Mouse (Mus musculus) heart, embryonic 10.5 days (tissue): ENCODE data around the gene 3830406C13Rik. TPM values are rescaled to one million over a fixed set of nuclear protein-coding genes. Genes with fewer than 3 reads are reported as not detected.

Experiments
- DNase-seq: peaks from one replicate; pipeline ENCODE4 v3.0.0-alpha.2; 2017; ENCODE audit warnings: low spot score
- H3K27ac ChIP-seq: fragments of 300-500 bp; sonication (generic); 2 replicates; pipeline ENCODE4 v1.5.1; 2016; ENCODE audit warnings: mild to moderate bottlenecking
- H3K27me3 ChIP-seq: fragments of 300-500 bp; sonication (generic); 2 replicates; pipeline ENCODE4 v1.6.1; 2016; ENCODE audit warnings: mild to moderate bottlenecking; ENCODE audit not compliant: poor library complexity, insufficient read depth, severe bottlenecking
- H3K36me3 ChIP-seq: fragments of 300-500 bp; sonication (generic); 2 replicates; pipeline ENCODE4 v1.6.1; 2016; ENCODE audit warnings: mild to moderate bottlenecking, moderate library complexity
- H3K4me1 ChIP-seq: fragments of 300-500 bp; sonication (generic); 2 replicates; pipeline ENCODE4 v1.6.1; 2016; ENCODE audit warnings: mild to moderate bottlenecking
- H3K4me3 ChIP-seq: fragments of 300-500 bp; sonication (generic); 2 replicates; pipeline ENCODE4 v1.5.1; 2016; ENCODE audit warnings: mild to moderate bottlenecking, moderate library complexity
- H3K9me3 ChIP-seq: fragments of 300-500 bp; sonication (generic); 2 replicates; pipeline ENCODE4 v1.6.1; 2016; ENCODE audit warnings: mild to moderate bottlenecking, moderate library complexity
- WGBS: fragments of 180-500 bp; shearing (Covaris S2); methylation state at CpG from one replicate; pipeline ENCODE4 v1.1.7; 2016; 5-methylcytosine and 5-hydroxymethylcytosine counted together
- polyA plus RNA-seq: library from polyadenylated mRNA; unstranded; fragments of >200 nt; fragmentation: Nextera tagmentation; extraction: Ambion mirVana; gene quantifications from 2 replicates; pipeline ENCODE4 v1.2.1, GENCODE M21; 2016

3830406C13Rik gene
- polyA plus RNA-seq, 1 experiment from 2014 or later = 21.9 TPM

- peak; percentile 68 for DNase-seq
- no peak overlapping the region for H3K4me3 ChIP-seq
- peaks cover 12% of the 10 kb centered on the region; the same call in 1 of the 2 replicates for H3K4me1 ChIP-seq
- WGBS = 7% methylated on average over 8 of the region's 8 CpGs
- peaks cover 95% of the 10 kb centered on the region for H3K27me3 ChIP-seq
- no peaks in the 10 kb centered on the region for H3K9me3 ChIP-seq
- H3K27ac ChIP-seq = no peak overlapping the region
- no peaks in the 10 kb centered on the region for H3K36me3 ChIP-seq
These were observed 53.5 kb downstream of the 3830406C13Rik start for GRCm38 (mm10) chr14:12337421-12337997.

DNA sequence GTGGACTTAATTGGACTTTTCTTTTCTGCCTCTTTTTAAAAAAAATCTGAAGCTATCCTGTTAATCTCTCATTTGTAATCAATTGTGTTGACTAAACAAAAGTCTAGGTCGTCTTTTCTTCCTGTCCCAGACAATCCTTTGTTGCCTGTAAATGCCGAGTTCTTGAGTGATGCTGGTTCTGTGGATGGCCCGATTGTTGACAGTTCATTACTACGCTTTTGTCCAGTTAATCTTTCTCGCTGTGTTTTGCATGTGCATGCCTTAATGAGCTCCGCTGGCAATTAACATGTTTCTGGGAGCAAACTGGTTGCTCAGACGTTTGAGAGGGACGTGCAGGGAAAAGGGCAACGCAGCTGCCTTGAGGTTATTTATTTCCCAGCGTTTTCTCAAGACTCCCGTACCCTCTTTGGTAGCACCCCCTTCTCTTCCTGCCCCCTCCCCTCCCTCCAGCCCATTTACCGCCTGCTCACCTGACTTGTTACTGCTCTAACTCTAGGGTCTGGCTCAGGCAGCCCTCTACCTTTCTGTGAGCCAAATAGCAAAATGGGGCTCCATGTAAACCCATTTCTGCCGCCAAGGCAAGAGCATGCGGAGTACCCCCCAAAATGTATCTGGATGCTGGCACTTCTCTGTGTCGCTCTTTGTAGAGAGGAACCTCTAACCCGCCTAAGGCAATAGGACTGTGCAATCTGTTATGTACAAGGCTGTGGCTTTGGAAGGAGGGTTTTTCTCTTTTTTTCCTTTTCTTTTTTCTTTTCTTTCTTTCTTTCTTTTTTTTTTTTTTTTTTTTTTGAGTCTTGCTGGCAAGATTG lies 54.2 kb downstream of the 3830406C13Rik start:
- Histone ChIP-seq H3K4me1 (peaks cover 12% of the 10 kb centered on the region; the same call in 1 of the 2 replicates), H3K9me3 (no peaks in the 10 kb centered on the region), H3K4me3 (no peak overlapping the region), H3K36me3 (no peaks in the 10 kb centered on the region), H3K27me3 (peaks cover 98% of the 10 kb centered on the region), H3K27ac (no peak overlapping the region)
- DNase-seq = peak; percentile 57
- 3% methylated on average over 16 of the region's 16 CpGs for WGBS

GRCm38 (mm10) chr14:12338811-12339565 lies 55.0 kb downstream of the 3830406C13Rik start:
- 2% methylated on average over 10 of the region's 10 CpGs for WGBS
- peak; percentile 61 for DNase-seq
- Histone ChIP-seq H3K27me3 (peaks cover 99% of the 10 kb centered on the region), H3K4me3 (no peak overlapping the region), H3K27ac (no peak overlapping the region), H3K36me3 (no peaks in the 10 kb centered on the region), H3K4me1 (peaks cover 12% of the 10 kb centered on the region; the same call in 1 of the 2 replicates), H3K9me3 (no peaks in the 10 kb centered on the region)

DNA sequence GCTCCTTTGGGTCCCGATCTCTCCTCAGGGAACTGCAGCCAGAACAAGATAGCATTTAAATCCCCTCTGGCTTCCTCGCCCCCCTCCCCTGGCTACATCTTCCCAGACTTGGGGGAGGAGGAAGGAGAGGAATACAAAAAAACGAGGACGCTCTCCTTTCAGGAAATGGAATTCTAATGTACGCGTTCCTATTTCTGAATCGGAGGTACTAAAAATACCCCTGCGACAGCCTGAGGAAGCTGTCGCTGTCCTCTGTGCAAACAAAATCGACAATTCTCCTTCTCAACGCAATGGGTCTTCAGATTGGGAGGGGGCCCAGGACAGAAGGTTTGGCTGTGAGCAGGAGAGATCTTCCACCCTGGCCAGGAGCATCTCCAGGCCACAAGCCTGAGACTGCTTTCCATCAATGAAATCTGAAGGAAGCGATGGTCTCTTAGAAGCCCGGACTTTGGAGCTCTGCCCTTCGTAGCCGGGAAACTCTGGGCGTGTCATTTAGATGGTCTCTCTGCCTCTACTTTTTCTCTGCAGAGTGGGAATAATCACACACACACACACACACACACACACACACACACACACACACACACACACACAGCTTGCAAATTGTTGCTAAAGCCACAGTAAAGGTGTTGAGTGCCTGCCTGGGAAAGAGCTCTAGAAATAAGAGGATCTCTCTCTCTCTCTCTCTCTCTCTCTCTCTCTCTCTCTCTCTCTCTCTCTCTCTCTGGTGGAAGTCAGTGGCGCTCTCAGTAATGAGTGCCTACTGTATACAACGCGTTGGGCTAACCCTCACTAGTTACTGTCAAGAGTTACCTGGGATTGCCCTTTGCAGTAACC lies 56.5 kb downstream of the 3830406C13Rik start:
- no peak overlapping the region for H3K27ac ChIP-seq
- H3K4me1 ChIP-seq = peaks cover 23% of the 10 kb centered on the region
- H3K4me3 ChIP-seq = peak overlapping the region; percentile 33; the same call in 1 of the 2 replicates
- no peaks in the 10 kb centered on the region for H3K36me3 ChIP-seq
- H3K27me3 ChIP-seq = peaks cover 99% of the 10 kb centered on the region
- peak; percentile 69 for DNase-seq
- under 1% methylated on average over 19 of the region's 19 CpGs for WGBS
- H3K9me3 ChIP-seq = no peaks in the 10 kb centered on the region

DNA sequence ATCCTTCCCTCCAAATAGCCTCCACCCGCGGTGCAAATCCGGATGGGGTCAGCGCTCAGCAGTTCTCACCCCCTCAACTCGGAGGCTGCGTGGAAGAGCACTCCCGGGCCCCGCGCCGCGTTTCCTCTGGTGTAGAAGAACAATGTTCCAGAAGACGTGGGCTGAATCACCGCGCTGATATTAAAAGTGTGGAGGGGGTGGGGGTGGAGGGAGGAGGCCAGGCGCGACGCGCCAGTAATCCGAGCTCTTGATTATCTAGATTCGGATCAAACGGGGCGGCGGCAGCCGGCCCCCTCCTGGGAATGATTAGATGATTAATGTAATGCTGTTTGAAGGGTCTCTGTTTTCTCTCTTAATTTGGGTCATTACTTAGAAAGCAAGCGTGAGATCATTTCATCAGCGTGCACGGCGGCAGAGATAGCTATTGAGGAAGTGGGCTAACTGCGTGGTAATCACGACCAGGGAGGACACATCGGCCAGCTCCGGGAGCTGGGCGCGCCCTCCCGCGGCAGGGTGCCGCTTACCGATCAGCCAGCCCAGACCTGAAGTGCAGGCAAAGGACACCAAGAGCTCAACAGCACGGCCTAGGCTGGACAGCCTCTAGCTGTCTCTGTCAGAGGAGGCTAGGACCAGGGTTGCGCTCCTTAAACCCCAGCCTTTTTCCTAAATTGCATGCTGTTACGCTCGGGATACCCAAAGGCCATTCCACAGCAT lies 57.3 kb downstream of the 3830406C13Rik start:
- H3K36me3 ChIP-seq = no peaks in the 10 kb centered on the region
- peaks cover 31% of the 10 kb centered on the region for H3K4me1 ChIP-seq
- under 1% methylated on average over 42 of the region's 42 CpGs for WGBS
- H3K27ac ChIP-seq = no peak overlapping the region
- peaks cover 99% of the 10 kb centered on the region for H3K27me3 ChIP-seq
- no peaks in the 10 kb centered on the region for H3K9me3 ChIP-seq
- peak; percentile 78 for DNase-seq
- H3K4me3 ChIP-seq = peak overlapping the region; percentile 33

DNA sequence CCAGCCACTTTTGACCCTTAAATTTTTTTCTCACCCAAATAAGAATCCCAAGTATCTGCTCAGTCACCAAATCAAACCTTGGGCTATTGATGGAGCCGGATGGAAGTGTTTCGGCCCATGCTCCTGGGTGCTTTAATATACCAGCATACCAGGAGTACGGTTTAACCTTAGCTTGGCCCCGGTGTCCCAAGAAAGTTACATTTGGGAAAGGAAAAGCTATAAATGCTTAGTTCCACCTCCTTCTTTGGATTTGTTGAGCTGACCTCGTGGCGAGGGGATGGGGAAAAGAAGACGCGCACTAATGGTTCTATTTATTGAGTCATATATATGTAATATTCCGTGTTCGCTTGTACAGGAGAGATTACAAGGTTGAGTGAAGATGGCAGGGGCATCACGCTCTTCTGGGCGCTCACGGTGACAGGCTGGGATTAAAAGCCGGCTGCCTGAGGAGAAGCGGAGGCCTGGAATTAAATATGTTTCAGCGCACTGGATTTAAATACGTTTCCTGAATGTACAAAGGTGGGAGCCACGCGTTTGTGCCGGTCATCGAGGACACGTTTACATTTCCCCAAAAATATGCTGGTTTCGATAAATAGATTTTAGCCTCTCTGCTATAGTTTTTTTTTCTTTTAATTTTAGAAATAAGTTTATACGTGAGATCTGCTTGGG lies 58.0 kb downstream of the 3830406C13Rik start:
- H3K27me3 ChIP-seq = peaks cover 99% of the 10 kb centered on the region
- H3K4me1 ChIP-seq = peaks cover 32% of the 10 kb centered on the region
- no peak overlapping the region for H3K4me3 ChIP-seq
- H3K27ac ChIP-seq = no peak overlapping the region
- H3K36me3 ChIP-seq = no peaks in the 10 kb centered on the region
- H3K9me3 ChIP-seq = no peaks in the 10 kb centered on the region
- peak; percentile 59 for DNase-seq
- 2% methylated on average over 24 of the region's 24 CpGs for WGBS

GRCm38 (mm10) chr14:12342458-12343131 lies 58.6 kb downstream of the 3830406C13Rik start:
- Histone ChIP-seq H3K27me3 (peaks cover 99% of the 10 kb centered on the region), H3K27ac (no peak overlapping the region), H3K4me1 (peaks cover 32% of the 10 kb centered on the region), H3K9me3 (no peaks in the 10 kb centered on the region), H3K4me3 (no peak overlapping the region), H3K36me3 (no peaks in the 10 kb centered on the region)
- 1% methylated on average over 23 of the region's 23 CpGs for WGBS
- DNase-seq = peak; percentile 64

DNA sequence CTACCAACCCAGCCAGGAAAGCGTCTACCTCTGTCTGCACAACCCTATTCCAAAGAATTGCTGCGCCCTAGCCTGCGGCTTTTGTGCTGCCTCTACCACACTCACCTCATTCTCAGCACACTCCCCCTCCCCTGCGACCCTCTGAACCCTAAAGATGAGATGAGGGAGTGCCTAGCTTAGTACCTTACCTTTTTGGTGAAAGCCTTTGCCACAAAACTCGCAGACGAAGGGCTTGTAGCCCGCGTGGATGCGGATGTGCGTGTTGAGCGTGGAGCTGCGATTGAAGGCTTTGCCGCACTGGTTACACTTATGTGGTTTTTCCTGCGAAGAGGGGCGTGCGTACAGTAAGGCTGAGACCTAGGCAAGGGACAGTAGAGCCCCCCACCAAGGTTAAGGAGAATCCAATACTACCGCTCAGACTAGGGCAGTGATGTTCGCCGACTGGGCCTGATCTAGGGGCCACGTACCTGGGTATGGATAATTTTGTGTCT lies 59.5 kb downstream of the 3830406C13Rik start:
- peaks cover 32% of the 10 kb centered on the region for H3K4me1 ChIP-seq
- H3K27ac ChIP-seq = no peak overlapping the region
- DNase-seq = peak; percentile 73
- no peak overlapping the region for H3K4me3 ChIP-seq
- H3K9me3 ChIP-seq = no peaks in the 10 kb centered on the region
- WGBS = 1% methylated on average over 20 of the region's 20 CpGs
- peaks cover 99% of the 10 kb centered on the region for H3K27me3 ChIP-seq
- no peaks in the 10 kb centered on the region for H3K36me3 ChIP-seq

GRCm38 (mm10) chr14:12344061-12344745 lies 60.2 kb downstream of the 3830406C13Rik start:
- H3K27ac ChIP-seq = no peak overlapping the region
- 2% methylated on average over 24 of the region's 24 CpGs for WGBS
- DNase-seq = peak; percentile 75
- peak overlapping the region; percentile 37 for H3K4me3 ChIP-seq
- H3K4me1 ChIP-seq = peaks cover 32% of the 10 kb centered on the region
- no peaks in the 10 kb centered on the region for H3K36me3 ChIP-seq
- peaks cover 99% of the 10 kb centered on the region for H3K27me3 ChIP-seq
- no peaks in the 10 kb centered on the region for H3K9me3 ChIP-seq

DNA sequence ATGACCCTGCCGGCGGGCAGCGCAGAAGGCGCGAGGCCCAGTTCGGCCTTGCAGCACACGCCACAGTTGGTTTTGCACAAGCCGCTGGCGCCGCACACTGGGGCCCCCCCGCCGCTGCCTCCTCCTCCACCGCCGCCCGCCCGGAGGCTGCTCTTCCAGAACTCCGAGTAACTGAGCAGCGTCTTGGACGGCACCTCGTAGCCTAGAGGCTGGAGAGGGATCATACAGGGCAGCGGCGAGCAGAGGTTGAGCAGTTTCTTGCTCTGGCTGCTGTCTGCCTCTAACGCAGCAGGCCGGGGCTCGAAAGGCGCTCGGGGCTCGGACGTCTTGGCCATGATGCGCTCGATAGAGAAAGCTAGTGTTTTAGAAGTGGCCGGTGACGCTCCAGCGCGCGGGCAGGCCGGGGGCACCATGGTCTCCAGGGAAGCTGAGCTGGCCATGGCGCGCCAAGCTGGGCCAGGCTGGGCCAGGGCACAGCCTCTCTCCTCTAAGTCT lies 60.8 kb downstream of the 3830406C13Rik start:
- H3K27ac ChIP-seq = no peak overlapping the region
- no peaks in the 10 kb centered on the region for H3K36me3 ChIP-seq
- under 1% methylated on average over 39 of the region's 39 CpGs for WGBS
- H3K9me3 ChIP-seq = no peaks in the 10 kb centered on the region
- DNase-seq = peak; percentile 76
- H3K27me3 ChIP-seq = peaks cover 99% of the 10 kb centered on the region
- peaks cover 32% of the 10 kb centered on the region for H3K4me1 ChIP-seq
- H3K4me3 ChIP-seq = peak overlapping the region; percentile 37
